In the genomic region with DNA sequence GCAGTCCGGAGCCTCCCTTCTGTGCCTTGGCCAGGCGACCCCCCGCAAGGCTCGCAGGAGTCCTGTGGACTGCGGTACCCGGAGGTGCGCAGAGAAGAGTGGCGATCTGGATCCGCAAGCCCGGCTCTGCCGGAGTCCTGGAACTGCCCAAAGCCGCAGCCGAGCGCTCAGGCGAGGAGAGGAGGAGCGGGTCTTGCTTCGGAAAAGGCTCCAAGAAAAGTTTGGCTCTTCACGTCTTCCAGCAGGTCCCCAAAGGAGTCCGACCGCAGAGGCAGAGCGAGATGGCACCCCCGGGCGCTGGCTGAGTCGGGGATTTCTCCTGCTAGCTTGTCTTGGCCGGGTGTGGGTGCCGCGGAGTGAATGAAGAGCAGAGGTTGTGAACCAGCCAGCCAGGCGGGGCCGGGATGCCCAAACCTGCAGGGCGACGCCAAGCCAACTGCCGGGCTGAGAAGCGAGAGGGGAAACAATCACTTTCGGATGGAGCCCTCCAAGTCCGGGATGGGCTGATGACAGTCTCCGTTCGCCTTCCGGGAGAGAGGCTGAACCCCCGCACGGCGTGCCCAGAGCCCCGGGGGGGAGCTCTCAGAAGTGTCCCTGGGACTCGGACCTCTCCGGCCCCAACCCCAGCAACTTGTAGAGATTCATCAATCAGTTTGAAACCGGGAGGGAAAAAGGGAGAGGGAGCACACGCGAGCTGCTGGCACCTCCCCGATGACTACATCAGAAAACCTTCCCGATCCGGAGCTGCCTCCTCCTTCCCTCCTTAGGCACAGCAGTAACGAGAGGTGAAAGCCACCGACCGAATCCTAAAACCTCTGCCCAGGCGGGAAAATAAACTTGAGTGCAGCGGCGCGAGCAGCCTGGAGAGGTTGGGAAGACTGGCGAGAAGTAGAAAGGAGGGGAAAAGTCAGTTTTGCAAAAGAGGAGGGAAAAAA, we compare ENCODE assay signal across 8 mouse cellular contexts. TPM values are rescaled to one million over a fixed set of nuclear protein-coding genes. Genes with fewer than 3 reads are reported as not detected.
DNase-seq lines count a peak whose midpoint lies in the region; ATAC-seq lines count a peak whose summit lies in the region.

No protein-coding gene starts in this region.

- peaks cover 6% of the 10 kb centered on the region for H3K4me1 ChIP-seq in lung, embryonic 16.5 days (replicated peaks; ENCODE audit: control insufficient read depth, insufficient read depth, low read length)

- under 1% methylated on average over 57 of the region's 58 CpGs for WGBS in lung, embryonic 16.5 days

- peak overlapping the region; percentile 91 for H3K27ac ChIP-seq in lung, embryonic 16.5 days (ENCODE audit: low read length)

- no peaks in the 10 kb centered on the region for H3K9me3 ChIP-seq in lung, embryonic 16.5 days (ENCODE audit: control insufficient read depth, low read length)

- peak; percentile 22 to 23; a peak in 1 of 4 replicates for ATAC-seq in hematopoietic stem cell, adult 5-6 weeks (replicated peaks in 1 of 2; ENCODE audit: insufficient read depth in 1 of 2, low FRiP score in 2 of 2, low TSS enrichment in 1 of 2, low read depth in 1 of 2, poor library complexity in 2 of 2, severe bottlenecking in 2 of 2)
- ATAC-seq in lung, embryonic 16.5 days (ENCODE audit: low read depth), result peak; percentile 23

- DNase-seq in Muller cell, postnatal 12 days (ENCODE audit: inconsistent ontology term), result peak; percentile 94
- DNase-seq in cerebellum, adult 8-10 months, result peak; percentile 18
- DNase-seq in forelimb bud, embryonic 11.5 days (ENCODE audit: low read depth, low spot score), result peak; percentile 72
- peak; percentile 31 for DNase-seq in layer of hippocampus, adult 9-11 months
- DNase-seq in ovary, postnatal 36 days (ENCODE audit: low spot score), result peak; percentile 57
- DNase-seq in urinary bladder, adult 2 months (ENCODE audit: low spot score), result peak; percentile 72

- H3K9ac ChIP-seq in lung, embryonic 16.5 days (ENCODE audit: low read length), result peak overlapping the region; percentile 79

- H3K27me3 ChIP-seq in lung, embryonic 16.5 days (ENCODE audit: control insufficient read depth, insufficient read depth, low read depth, low read length), result peaks cover 5% of the 10 kb centered on the region; the same call in 1 of the 2 replicates

- H3K4me3 ChIP-seq in lung, embryonic 16.5 days (ENCODE audit: low read length), result peak overlapping the region; percentile 85

- peak overlapping the region; percentile 99 for H3K4me2 ChIP-seq in lung, embryonic 16.5 days (ENCODE audit: low read depth, low read length)

- H3K36me3 ChIP-seq in lung, embryonic 16.5 days (ENCODE audit: control insufficient read depth, insufficient read depth, low read length), result no peaks in the 10 kb centered on the region

RNA-seq across cellular contexts. Expression of a gene that starts 0.9 kb away (rescaled TPM):
- not detected in 2 replicates for total RNA-seq in hematopoietic stem cell, adult 5-6 weeks (2017)
- 10.4 and 11.5 TPM in 2 replicates for polyA plus RNA-seq in lung, embryonic 16.5 days (2015; fragmentation: Nextera tagmentation; extraction: Ambion mirVana)
- 9.4 and 15.8 TPM in 2 replicates for polyA plus RNA-seq in urinary bladder, adult 2 months (2012; rRNA removed)

Comparison
In these comparisons a context has a peak if more than half of its experiments do, and no peak if none do; other contexts are left out.
1. Peak in every context shown above with its lines: DNase-seq, ATAC-seq, H3K4me3 ChIP-seq and H3K27ac ChIP-seq.
2. DNase-seq: peak in every context shown above with its lines; median percentile 94 in Muller cell, postnatal 12 days; 72 in forelimb bud, embryonic 11.5 days; 72 in urinary bladder, adult 2 months; 57 in ovary, postnatal 36 days; 31 in layer of hippocampus, adult 9-11 months; 18 in cerebellum, adult 8-10 months.